ENCODE assay signal across 7 mouse cellular contexts in genomic region chr11:116670386-116670785, GRCm38 (mm10). TPM values are rescaled to one million over a fixed set of nuclear protein-coding genes. Genes with fewer than 3 reads are reported as not detected.
DNase-seq lines count a peak whose midpoint lies in the region; ATAC-seq and TF ChIP-seq lines count a peak whose summit lies in the region.

No protein-coding gene starts in this region.

- peaks cover 53% of the 10 kb centered on the region for H3K4me1 ChIP-seq in lung, embryonic 15.5 days
- H3K4me1 ChIP-seq in lung, postnatal 0 days (ENCODE audit: insufficient read depth, low read depth, low read length), result peaks cover 3% of the 10 kb centered on the region; the same call in 1 of the 2 replicates
- peaks cover 43% of the 10 kb centered on the region for H3K4me1 ChIP-seq in forebrain, embryonic 13.5 days
- peaks cover 21% of the 10 kb centered on the region; the same call in 1 of the 2 replicates for H3K4me1 ChIP-seq in limb, embryonic 14.5 days (ENCODE audit: control insufficient read depth, insufficient read depth, low read length)
- H3K4me1 ChIP-seq in neural tube, embryonic 14.5 days (ENCODE audit: control insufficient read depth, insufficient read depth, low read length), result peaks cover 23% of the 10 kb centered on the region

- no peak overlapping the region for H3K4me3 ChIP-seq in lung, embryonic 15.5 days
- no peak overlapping the region for H3K4me3 ChIP-seq in lung, postnatal 0 days (ENCODE audit: low read depth, low read length)
- H3K4me3 ChIP-seq in forebrain, embryonic 13.5 days, result no peak overlapping the region
- no peak overlapping the region for H3K4me3 ChIP-seq in limb, embryonic 14.5 days (replicated peaks; ENCODE audit: low read length)
- peak overlapping the region; percentile 71; the same call in 1 of the 2 replicates for H3K4me3 ChIP-seq in neural tube, embryonic 14.5 days (ENCODE audit: low read depth, low read length)

- no peaks in the 10 kb centered on the region for H3K27me3 ChIP-seq in lung, embryonic 15.5 days
- H3K27me3 ChIP-seq in lung, postnatal 0 days (replicated peaks; ENCODE audit: insufficient read depth, low read length), result no peaks in the 10 kb centered on the region
- no peaks in the 10 kb centered on the region for H3K27me3 ChIP-seq in forebrain, embryonic 13.5 days
- H3K27me3 ChIP-seq in limb, embryonic 14.5 days (ENCODE audit: control insufficient read depth, insufficient read depth, low read length), result no peaks in the 10 kb centered on the region
- no peaks in the 10 kb centered on the region for H3K27me3 ChIP-seq in neural tube, embryonic 14.5 days (ENCODE audit: control insufficient read depth, insufficient read depth, low read length)

- 72% methylated on average over 7 of the region's 7 CpGs for WGBS in lung, embryonic 15.5 days
- WGBS in lung, postnatal 0 days, result 82% methylated on average over 7 of the region's 7 CpGs
- 80% methylated on average over 7 of the region's 7 CpGs for WGBS in forebrain, embryonic 13.5 days
- WGBS in limb, embryonic 14.5 days, result 56% methylated on average over 7 of the region's 7 CpGs
- 83% methylated on average over 7 of the region's 7 CpGs for WGBS in neural tube, embryonic 14.5 days

- no peak for TF ChIP-seq CTCF in lung, postnatal 0 days (IDR thresholded peaks at IDR 0.05)

- DNase-seq in lung, postnatal 0 days (ENCODE audit: low spot score), result no peak
- DNase-seq in limb, embryonic 14.5 days (ENCODE audit: low spot score), result no peak
- no peak for DNase-seq in embryo, embryonic 9.5 days (ENCODE audit: extremely low spot score)
- DNase-seq in layer of hippocampus, postnatal 10 days (ENCODE audit: low spot score in 2 of 2), result no peak

- peaks cover 25% of the 10 kb centered on the region for H3K36me3 ChIP-seq in lung, embryonic 15.5 days
- H3K36me3 ChIP-seq in lung, postnatal 0 days (ENCODE audit: insufficient read depth, low read length), result 0 out of 2 replicates have a peak, but pooled peaks cover 12% of the 10 kb centered on the region
- H3K36me3 ChIP-seq in forebrain, embryonic 13.5 days (ENCODE audit: poor library complexity, severe bottlenecking), result peaks cover 26% of the 10 kb centered on the region
- peaks cover 26% of the 10 kb centered on the region for H3K36me3 ChIP-seq in limb, embryonic 14.5 days (ENCODE audit: control insufficient read depth, insufficient read depth, low read length)
- H3K36me3 ChIP-seq in neural tube, embryonic 14.5 days (ENCODE audit: control insufficient read depth, insufficient read depth, low read length), result peaks cover 19% of the 10 kb centered on the region

- no peaks in the 10 kb centered on the region for H3K9me3 ChIP-seq in lung, embryonic 15.5 days
- no peaks in the 10 kb centered on the region for H3K9me3 ChIP-seq in lung, postnatal 0 days (ENCODE audit: low read length)
- H3K9me3 ChIP-seq in forebrain, embryonic 13.5 days (replicated peaks), result no peaks in the 10 kb centered on the region
- H3K9me3 ChIP-seq in limb, embryonic 14.5 days (ENCODE audit: control insufficient read depth, low read length), result no peaks in the 10 kb centered on the region
- H3K9me3 ChIP-seq in neural tube, embryonic 14.5 days (ENCODE audit: control insufficient read depth, low read length), result no peaks in the 10 kb centered on the region

- no peak for TF ChIP-seq POLR2A in limb, embryonic 14.5 days (IDR thresholded peaks at IDR 0.05; ENCODE audit: borderline replicate concordance, extremely low read depth, insufficient read depth, insufficient read length)

- TF ChIP-seq EP300 in lung, postnatal 0 days (IDR thresholded peaks at IDR 0.05), result no peak

- no peak overlapping the region for H3K9ac ChIP-seq in lung, embryonic 15.5 days
- H3K9ac ChIP-seq in lung, postnatal 0 days (replicated peaks; ENCODE audit: low read depth), result no peak overlapping the region
- H3K9ac ChIP-seq in forebrain, embryonic 13.5 days, result no peak overlapping the region
- H3K9ac ChIP-seq in limb, embryonic 14.5 days (ENCODE audit: low read depth, low read length, severe bottlenecking), result no peak overlapping the region
- no peak overlapping the region for H3K9ac ChIP-seq in neural tube, embryonic 14.5 days (replicated peaks; ENCODE audit: low read depth, low read length)

- no peak overlapping the region for H3K27ac ChIP-seq in lung, embryonic 15.5 days
- no peak overlapping the region for H3K27ac ChIP-seq in lung, postnatal 0 days (ENCODE audit: low read length)
- H3K27ac ChIP-seq in forebrain, embryonic 13.5 days, result no peak overlapping the region
- no peak overlapping the region for H3K27ac ChIP-seq in limb, embryonic 14.5 days (replicated peaks; ENCODE audit: low read depth, low read length)
- H3K27ac ChIP-seq in neural tube, embryonic 14.5 days (ENCODE audit: low read depth, low read length), result no peak overlapping the region; the same call in 1 of the 2 replicates

- 0 out of 2 replicates have a peak overlapping the region, but pooled peaks have one; percentile 87 for H3K4me2 ChIP-seq in lung, embryonic 15.5 days
- no peak overlapping the region for H3K4me2 ChIP-seq in lung, postnatal 0 days (replicated peaks; ENCODE audit: low read depth, low read length)
- H3K4me2 ChIP-seq in forebrain, embryonic 13.5 days, result peak overlapping the region; percentile 96; the same call in 1 of the 2 replicates
- H3K4me2 ChIP-seq in limb, embryonic 14.5 days (replicated peaks; ENCODE audit: low read depth, low read length, severe bottlenecking), result peak overlapping the region; percentile 77; the same call in 1 of the 2 replicates
- 0 out of 2 replicates have a peak overlapping the region, but pooled peaks have one; percentile 51 for H3K4me2 ChIP-seq in neural tube, embryonic 14.5 days (ENCODE audit: low read depth, low read length)

- no peak for ATAC-seq in lung, embryonic 15.5 days (ENCODE audit: borderline replicate concordance, extremely low read depth, low FRiP score, low TSS enrichment)
- ATAC-seq in lung, postnatal 0 days, result no peak
- no peak for ATAC-seq in forebrain, embryonic 13.5 days
- ATAC-seq in limb, embryonic 14.5 days (ENCODE audit: low FRiP score, low read depth), result no peak
- no peak for ATAC-seq in neural tube, embryonic 14.5 days (ENCODE audit: low read depth)

RNA-seq across cellular contexts. Expression of gene Cygb, which starts 16.3 kb away (rescaled TPM):
- polyA plus RNA-seq in lung, embryonic 15.5 days (2015; fragmentation: Nextera tagmentation; extraction: Ambion mirVana), result 11.2 and 11.9 TPM in 2 replicates
- 27.3 and 32.0 TPM in 2 replicates for polyA plus RNA-seq in lung, postnatal 0 days (2015; fragmentation: Nextera tagmentation; extraction: Ambion mirVana)
- 8.8 and 9.3 TPM in 2 replicates for polyA plus RNA-seq in forebrain, embryonic 13.5 days (2015; fragmentation: Nextera tagmentation; extraction: Ambion mirVana)
- 12.1 and 12.3 TPM in 2 replicates for polyA plus RNA-seq in limb, embryonic 14.5 days (2012; rRNA removed)
- 11.7 and 13.4 TPM in 2 replicates for polyA plus RNA-seq in limb, embryonic 14.5 days (2014; fragmentation: Nextera tagmentation; extraction: Ambion mirVana)
- polyA plus RNA-seq in neural tube, embryonic 14.5 days (2014; fragmentation: Nextera tagmentation; extraction: Ambion mirVana), result 23.7 and 29.1 TPM in 2 replicates
- 10 to 100 TPM; 33.0 to 42.3 TPM for total RNA-seq in layer of hippocampus, postnatal 10 days (2021)

RNA-seq across cellular contexts. Expression of gene Prcd, which starts 17.1 kb away (rescaled TPM):
- 1.8 and 3.2 TPM in 2 replicates for polyA plus RNA-seq in lung, embryonic 15.5 days (2015; fragmentation: Nextera tagmentation; extraction: Ambion mirVana)
- polyA plus RNA-seq in lung, postnatal 0 days (2015; fragmentation: Nextera tagmentation; extraction: Ambion mirVana), result 10.9 and 16.4 TPM in 2 replicates
- polyA plus RNA-seq in forebrain, embryonic 13.5 days (2015; fragmentation: Nextera tagmentation; extraction: Ambion mirVana), result 0.79 and 0.80 TPM in 2 replicates
- 0.38 and 0.85 TPM in 2 replicates for polyA plus RNA-seq in limb, embryonic 14.5 days (2012; rRNA removed)
- 1.2 and 1.4 TPM in 2 replicates for polyA plus RNA-seq in limb, embryonic 14.5 days (2014; fragmentation: Nextera tagmentation; extraction: Ambion mirVana)
- polyA plus RNA-seq in neural tube, embryonic 14.5 days (2014; fragmentation: Nextera tagmentation; extraction: Ambion mirVana), result 2.7 and 3.1 TPM in 2 replicates
- total RNA-seq in layer of hippocampus, postnatal 10 days (2021), result 1 to 10 TPM; 3.4 to 3.8 TPM

RNA-seq across cellular contexts. Expression of gene Rhbdf2, which starts 43.6 kb away (rescaled TPM):
- polyA plus RNA-seq in lung, embryonic 15.5 days (2015; fragmentation: Nextera tagmentation; extraction: Ambion mirVana), result 12.5 and 13.5 TPM in 2 replicates
- 23.5 and 27.9 TPM in 2 replicates for polyA plus RNA-seq in lung, postnatal 0 days (2015; fragmentation: Nextera tagmentation; extraction: Ambion mirVana)
- polyA plus RNA-seq in forebrain, embryonic 13.5 days (2015; fragmentation: Nextera tagmentation; extraction: Ambion mirVana), result 0.87 and 0.98 TPM in 2 replicates
- 11.4 and 15.0 TPM in 2 replicates for polyA plus RNA-seq in limb, embryonic 14.5 days (2012; rRNA removed)
- 5.0 and 5.5 TPM in 2 replicates for polyA plus RNA-seq in limb, embryonic 14.5 days (2014; fragmentation: Nextera tagmentation; extraction: Ambion mirVana)
- polyA plus RNA-seq in neural tube, embryonic 14.5 days (2014; fragmentation: Nextera tagmentation; extraction: Ambion mirVana), result 0.52 and 1.1 TPM in 2 replicates
- total RNA-seq in layer of hippocampus, postnatal 10 days (2021), result 1 to 10 TPM in 1 of 2 experiments, under 1 TPM in 1; 0.94 to 1.5 TPM
